16 mouse cellular contexts compared by ENCODE assay signal in genomic region chr16:79651162-79651741, GRCm38 (mm10).
"Had no signal": no experiment of that assay in that cellular context is flagged by ENCODE, and none has a peak within 500 bp of the region (broad histone marks: within the 10 kb centered on the region; RNA-seq: fewer than 3 reads in every experiment).

No protein-coding gene starts in this region.

- H3K9ac ChIP-seq: limb, embryonic 15.5 days; liver, embryonic 12.5 days; lung, embryonic 14.5 days; neural tube, embryonic 15.5 days had no signal

- H3K27me3 ChIP-seq: limb, embryonic 15.5 days; liver, embryonic 12.5 days; neural tube, embryonic 15.5 days had no signal

- H3K36me3 ChIP-seq: limb, embryonic 15.5 days; liver, embryonic 12.5 days; neural tube, embryonic 15.5 days had no signal

- H3K27ac ChIP-seq: limb, embryonic 15.5 days; liver, embryonic 12.5 days; neural tube, embryonic 15.5 days; stomach, postnatal 0 days had no signal

- H3K4me2 ChIP-seq: limb, embryonic 15.5 days; liver, embryonic 12.5 days; lung, embryonic 14.5 days; midbrain, embryonic 11.5 days; neural tube, embryonic 15.5 days had no signal

- H3K9me3 ChIP-seq: limb, embryonic 15.5 days; liver, embryonic 12.5 days; neural tube, embryonic 15.5 days had no signal

- H3K4me1 ChIP-seq: limb, embryonic 15.5 days; liver, embryonic 12.5 days; neural tube, embryonic 15.5 days had no signal

- ATAC-seq: liver, embryonic 12.5 days had no signal

- H3K4me3 ChIP-seq: limb, embryonic 15.5 days; liver, embryonic 12.5 days; myocyte; neural tube, embryonic 15.5 days had no signal

- DNase-seq: kidney, adult 8-10 months; kidney, postnatal 25 days; layer of hippocampus, postnatal 36 days; lung, embryonic 14.5 days; lung, postnatal 10 days; lung, postnatal 4 days; right cerebral cortex, adult 18-20 months; right cerebral cortex, postnatal 25 days; thymus, adult 18-20 months; thymus, postnatal 14 days had no signal
